Mouse (Mus musculus): ENCODE measurements around the gene Plekhg5. TPM values are rescaled to one million over a fixed set of nuclear protein-coding genes. Genes with fewer than 3 reads are reported as not detected.

Gene Plekhg5
- polyA plus RNA-seq (2015; fragmentation: Nextera tagmentation; extraction: Ambion mirVana) = 9.2 and 10.1 TPM in 2 replicates

GRCm38 (mm10) chr4:152072121-152072601, at the start of gene Plekhg5:
Plekhg5 (plus strand) TSS chr4:152072498.

GRCm38 (mm10) chr4:152027524-152027923, 44.8 kb upstream of the Plekhg5 start, which contains the start of gene Zbtb48:
Zbtb48 (minus strand) TSS chr4:152027671.

GRCm38 (mm10) chr4:152038225-152038984, 33.9 kb upstream of the Plekhg5 start, which contains the start of gene Tas1r1:
Tas1r1 (minus strand) TSS chr4:152038568.

GRCm38 (mm10) chr4:152038985-152039830, 33.1 kb upstream of the Plekhg5 start, which contains the start of gene Nol9:
Nol9 (plus strand) TSS chr4:152039321.

GRCm38 (mm10) chr4:152115921-152116612, 43.8 kb downstream of the Plekhg5 start, which contains the start of gene Tnfrsf25:
Tnfrsf25 (plus strand) TSS chr4:152115934.

GRCm38 (mm10) chr4:152151966-152152544, 79.8 kb downstream of the Plekhg5 start, which contains the start of gene Espn:
Espn (minus strand) TSS chr4:152152371.

GRCm38 (mm10) chr4:152158585-152159284, 86.4 kb downstream of the Plekhg5 start, which contains the start of gene Hes2:
Hes2 (plus strand) TSS chr4:152158867.

Other genes with a start within 250 kb of the Plekhg5 start
- 161 and 184 TPM in 2 replicates for gene Camta1, start 210.6 kb upstream of the Plekhg5 start, polyA plus RNA-seq (2015; fragmentation: Nextera tagmentation; extraction: Ambion mirVana)
- 39.6 and 40.2 TPM in 2 replicates for gene Dnajc11, start 138.8 kb upstream of the Plekhg5 start, polyA plus RNA-seq (2015; fragmentation: Nextera tagmentation; extraction: Ambion mirVana)
- 64.5 and 70.0 TPM in 2 replicates for gene Thap3, start 83.5 kb upstream of the Plekhg5 start, polyA plus RNA-seq (2015; fragmentation: Nextera tagmentation; extraction: Ambion mirVana)
- 13.1 and 13.8 TPM in 2 replicates for gene Phf13, start 76.2 kb upstream of the Plekhg5 start, polyA plus RNA-seq (2015; fragmentation: Nextera tagmentation; extraction: Ambion mirVana)
- 30.0 and 33.1 TPM in 2 replicates for gene Klhl21, start 63.7 kb upstream of the Plekhg5 start, polyA plus RNA-seq (2015; fragmentation: Nextera tagmentation; extraction: Ambion mirVana)
- 5.7 and 7.2 TPM in 2 replicates for gene Zbtb48, start 44.8 kb upstream of the Plekhg5 start, polyA plus RNA-seq (2015; fragmentation: Nextera tagmentation; extraction: Ambion mirVana)
- gene Tas1r1, start 33.9 kb upstream of the Plekhg5 start, polyA plus RNA-seq (2015; fragmentation: Nextera tagmentation; extraction: Ambion mirVana) = 3.2 and 4.5 TPM in 2 replicates
- gene Nol9, start 33.2 kb upstream of the Plekhg5 start, polyA plus RNA-seq (2015; fragmentation: Nextera tagmentation; extraction: Ambion mirVana) = 8.6 and 8.7 TPM in 2 replicates
- 0.28 and 0.49 TPM in 2 replicates for gene Tnfrsf25, start 43.4 kb downstream of the Plekhg5 start, polyA plus RNA-seq (2015; fragmentation: Nextera tagmentation; extraction: Ambion mirVana)
- gene Espn, start 79.9 kb downstream of the Plekhg5 start, polyA plus RNA-seq (2015; fragmentation: Nextera tagmentation; extraction: Ambion mirVana) = 1.1 TPM in 2 replicates
- not detected in 2 replicates for gene Hes2, start 86.4 kb downstream of the Plekhg5 start, polyA plus RNA-seq (2015; fragmentation: Nextera tagmentation; extraction: Ambion mirVana)
- gene Acot7, start 105.6 kb downstream of the Plekhg5 start, polyA plus RNA-seq (2015; fragmentation: Nextera tagmentation; extraction: Ambion mirVana) = 21.3 and 23.8 TPM in 2 replicates
- gene Gpr153, start 201.7 kb downstream of the Plekhg5 start, polyA plus RNA-seq (2015; fragmentation: Nextera tagmentation; extraction: Ambion mirVana) = 8.8 and 11.8 TPM in 2 replicates
- gene Hes3, start 219.2 kb downstream of the Plekhg5 start, polyA plus RNA-seq (2015; fragmentation: Nextera tagmentation; extraction: Ambion mirVana) = not detected in 2 replicates
- 8.0 and 10.4 TPM in 2 replicates for gene Icmt, start 224.7 kb downstream of the Plekhg5 start, polyA plus RNA-seq (2015; fragmentation: Nextera tagmentation; extraction: Ambion mirVana)
- gene Rnf207, start 246.5 kb downstream of the Plekhg5 start, polyA plus RNA-seq (2015; fragmentation: Nextera tagmentation; extraction: Ambion mirVana) = 0.17 TPM in 1 of 2 replicates, not detected in the other

All from skeletal muscle tissue, postnatal 0 days (tissue).